Mouse (Mus musculus): ENCODE data around the gene Bckdk.

- TF ChIP-seq POLR2A (IDR thresholded peaks at IDR 0.05; ENCODE audit: borderline replicate concordance, extremely low read depth, insufficient read depth, insufficient read length, poor library complexity, severe bottlenecking) = no peak
- TF ChIP-seq CTCF (IDR thresholded peaks at IDR 0.05; ENCODE audit: borderline replicate concordance, extremely low read depth, insufficient read depth, insufficient read length) = no peak
Measured at GRCm38 (mm10) chr7:127866434-127866833, 37.4 kb upstream of the Bckdk start.

Data from brain, embryonic 14.5 days (tissue).